Mouse (Mus musculus) testis, adult 2 months (tissue): Measurements from ENCODE around the gene Pawr.

Source experiments
- CTCF ChIP-seq: fragments of 200-500 bp; IDR thresholded peaks from 2 replicates; pipeline ENCODE4 v1.5.1; 2012; ENCODE audit warnings: low read depth, mild to moderate bottlenecking, inconsistent platforms, low read length, moderate library complexity; ENCODE audit not compliant: control insufficient read depth, insufficient read depth, insufficient replicate concordance
- POLR2A ChIP-seq: fragments of 200-500 bp; IDR thresholded peaks from 2 replicates; pipeline ENCODE4 v1.6.1; 2012; ENCODE audit warnings: low read depth, mild to moderate bottlenecking, inconsistent platforms, low read length, moderate library complexity; ENCODE audit not compliant: control insufficient read depth

DNA sequence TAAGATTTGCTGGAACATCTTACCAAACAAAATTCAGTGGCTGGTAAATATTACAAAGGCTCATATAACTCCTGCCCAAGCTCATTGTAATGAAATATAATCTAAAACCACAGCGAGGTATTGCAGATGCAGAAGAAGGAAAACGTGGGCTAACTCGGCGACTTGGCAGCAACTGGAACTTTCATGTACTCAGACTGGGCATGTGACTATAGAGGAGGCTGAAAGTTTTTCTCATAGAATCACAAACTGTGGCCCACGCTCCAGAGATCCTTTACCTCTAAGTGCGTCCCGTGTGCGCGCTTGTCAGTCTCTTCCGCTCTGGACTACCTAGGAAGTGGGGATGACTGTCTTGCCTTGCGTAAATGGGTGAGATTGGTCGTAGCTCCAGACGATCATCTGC lies 41.9 kb upstream of the Pawr start:
- TF ChIP-seq CTCF (no peak), POLR2A (no peak)
